Mouse (Mus musculus) spleen, postnatal 10 days (tissue): ENCODE measurements around the gene Chaf1a.

Experiments
- DNase-seq, 2 experiments: peaks; one replicate each; pipeline ENCODE4 v3.0.0; 2021 to 2022; ENCODE audit warnings: low spot score in 2 of 2

Chaf1a gene

DNA sequence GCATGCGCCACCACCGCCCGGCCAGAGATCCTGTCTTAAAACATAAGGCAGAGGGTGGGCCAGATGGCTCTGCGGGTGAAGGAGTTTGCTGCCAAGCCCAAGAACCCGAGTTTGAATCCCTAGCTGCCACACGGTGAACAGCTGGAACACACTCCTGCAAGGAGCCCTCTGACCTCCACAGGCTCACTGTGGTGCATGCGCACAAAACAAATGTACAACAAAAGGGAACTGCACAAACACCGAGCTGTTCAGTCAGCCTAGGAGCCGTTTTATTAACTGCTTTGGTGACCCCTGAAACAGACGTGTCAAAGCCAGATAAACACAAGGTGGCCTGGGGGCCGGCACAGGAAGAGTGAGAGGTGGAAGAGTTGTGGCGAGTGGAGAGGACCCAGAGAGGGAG is 79.2 kb downstream of the Chaf1a start:
- DNase-seq = no peak

DNA sequence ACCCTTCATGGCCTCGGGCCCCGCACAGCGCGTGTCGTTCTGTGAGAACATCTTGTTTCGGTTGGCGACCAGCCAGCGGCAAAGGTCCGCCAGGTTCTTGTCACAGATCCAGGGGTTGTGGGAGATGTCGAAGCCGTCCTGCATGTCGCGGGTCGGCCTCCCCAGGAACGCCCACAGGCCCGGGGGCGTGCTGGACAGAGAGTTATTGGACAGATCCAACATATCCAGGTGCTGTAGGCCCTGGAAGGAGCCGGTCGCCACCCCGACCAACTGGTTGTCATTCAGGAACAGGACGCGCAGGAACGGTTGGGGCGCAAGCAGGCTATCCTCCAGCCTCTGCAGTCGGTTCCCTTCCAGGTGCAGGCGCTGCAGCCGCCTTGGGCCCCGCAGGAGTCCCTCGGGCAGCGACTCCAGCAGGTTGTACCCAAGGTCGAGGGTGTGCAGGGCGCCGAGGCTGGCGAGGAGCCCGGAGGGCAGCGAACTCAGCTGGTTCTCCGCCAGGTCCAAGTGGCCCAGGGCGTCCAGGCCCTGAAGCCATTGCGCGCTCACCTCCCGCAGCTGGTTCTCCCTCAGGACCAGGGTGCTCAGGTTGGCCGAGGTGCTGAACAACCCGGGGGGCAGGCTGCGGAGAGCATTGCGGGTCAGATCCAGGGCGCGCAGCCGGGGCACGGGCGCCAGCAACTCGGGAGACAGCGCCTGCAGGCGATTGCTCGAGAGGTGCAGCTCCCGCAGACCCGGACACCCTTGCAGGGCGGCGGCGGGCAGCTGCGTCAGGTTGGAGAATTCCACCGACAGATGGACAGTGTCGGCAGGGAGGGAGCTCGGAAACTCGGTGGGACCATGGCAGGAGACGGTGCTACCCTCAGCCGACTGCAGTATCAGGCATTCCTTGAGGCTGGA is 80.0 kb downstream of the Chaf1a start:
- DNase-seq = no peak

DNA sequence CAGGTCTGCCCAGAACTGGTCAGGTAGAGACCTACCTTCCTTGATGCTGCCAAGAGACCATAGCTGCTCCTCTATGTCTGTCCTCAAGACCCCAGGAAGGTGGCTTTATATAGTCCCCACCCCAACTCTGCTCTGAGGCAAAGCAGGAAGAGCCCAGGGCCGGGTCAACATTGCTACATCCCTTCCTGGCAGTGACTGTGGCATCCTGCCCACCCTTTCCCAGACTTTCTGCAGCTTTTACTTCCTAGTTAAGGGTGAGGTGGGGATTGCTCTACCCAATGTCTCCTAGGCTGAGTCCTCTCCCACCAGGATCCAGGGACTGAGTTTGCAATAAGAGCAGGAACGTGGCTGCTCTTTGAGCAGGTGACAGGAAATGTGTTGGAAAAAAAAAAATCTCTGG is 81.6 kb downstream of the Chaf1a start, which contains the start of gene Lrg1:
Lrg1 (minus strand) TSS at position 176 of the 400 bp plus-strand sequence.
- DNase-seq = no peak
